Mouse (Mus musculus) brown adipose tissue, adult 24 weeks (tissue): Measurements from ENCODE around the gene Sipa1l1. TPM values are rescaled to one million over a fixed set of nuclear protein-coding genes. Genes with fewer than 3 reads are reported as not detected.

Experiments used
- H3K27ac ChIP-seq: fragments of 200-500 bp; replicated peaks from 2 replicates; pipeline ENCODE4 v1.5.1; 2012; ENCODE audit warnings: low read depth, mild to moderate bottlenecking, low read length
- H3K4me1 ChIP-seq: fragments of 200-500 bp; 2 replicates; pipeline ENCODE4 v1.6.1; 2012; ENCODE audit warnings: low read length, mixed read lengths; ENCODE audit not compliant: control insufficient read depth, insufficient read depth, insufficient read length
- H3K4me3 ChIP-seq: fragments of 200-500 bp; 2 replicates; pipeline ENCODE4 v1.5.1; 2012; ENCODE audit warnings: low read depth, mild to moderate bottlenecking, low read length, moderate library complexity; ENCODE audit not compliant: insufficient read depth
- polyA plus RNA-seq: library from polyadenylated mRNA; stranded (reverse); fragments of >200 nt; gene quantifications from 2 replicates; pipeline ENCODE4 v1.2.4, GENCODE M21; 2012; ENCODE audit not compliant: missing spikeins, insufficient read depth, insufficient read length

The Sipa1l1 gene
- polyA plus RNA-seq, 1 experiment, result 29.7 TPM

DNA sequence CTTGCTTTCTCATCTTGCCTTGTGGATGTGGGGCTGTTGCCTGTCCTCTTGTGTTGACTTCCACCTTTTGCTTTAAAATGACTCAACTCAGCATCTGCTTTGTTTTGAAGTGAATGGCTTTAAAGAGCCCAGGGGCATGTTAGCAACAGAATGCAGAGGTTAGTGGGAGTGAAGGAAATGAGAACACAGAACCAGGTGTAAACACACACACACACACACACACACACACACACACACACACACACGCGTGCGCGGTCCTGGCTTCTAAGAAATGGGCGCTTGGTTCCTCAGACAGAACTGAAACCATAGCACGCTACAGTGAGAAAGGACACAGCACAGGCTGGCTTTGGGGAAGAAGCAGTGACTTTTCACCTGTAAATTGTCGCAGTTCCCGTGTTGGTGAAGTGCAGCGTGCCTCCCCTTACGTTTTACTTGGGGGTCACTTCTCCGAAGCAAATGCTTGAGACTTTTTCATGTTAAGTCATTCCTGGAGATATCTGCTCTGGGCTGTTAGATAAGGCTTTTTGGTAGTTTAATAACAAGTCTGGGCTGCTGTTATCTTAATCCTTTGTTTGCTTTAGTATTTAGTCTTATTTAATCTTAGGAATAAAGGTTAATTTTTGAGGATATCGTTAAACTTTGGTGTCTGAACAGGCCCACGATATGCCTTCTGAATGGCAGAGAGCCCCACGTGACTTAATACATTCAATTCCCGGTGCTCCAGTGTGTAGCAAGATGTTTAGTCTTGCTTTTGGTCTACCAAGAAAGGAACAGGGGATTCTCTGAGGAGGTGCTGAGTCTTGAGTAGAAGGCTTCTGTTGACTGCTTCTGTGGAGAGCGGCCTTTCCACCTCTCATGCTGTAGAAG is 20.8 kb downstream of the Sipa1l1 start:
- H3K27ac ChIP-seq, result peak overlapping the region; percentile 82
- H3K4me1 ChIP-seq, result peaks cover 44% of the 10 kb centered on the region
- no peak overlapping the region for H3K4me3 ChIP-seq

GRCm38 (mm10) chr12:82190582-82190965 is 21.5 kb downstream of the Sipa1l1 start:
- Histone ChIP-seq H3K4me1 (peaks cover 48% of the 10 kb centered on the region), H3K4me3 (no peak overlapping the region), H3K27ac (peak overlapping the region; percentile 82)

DNA sequence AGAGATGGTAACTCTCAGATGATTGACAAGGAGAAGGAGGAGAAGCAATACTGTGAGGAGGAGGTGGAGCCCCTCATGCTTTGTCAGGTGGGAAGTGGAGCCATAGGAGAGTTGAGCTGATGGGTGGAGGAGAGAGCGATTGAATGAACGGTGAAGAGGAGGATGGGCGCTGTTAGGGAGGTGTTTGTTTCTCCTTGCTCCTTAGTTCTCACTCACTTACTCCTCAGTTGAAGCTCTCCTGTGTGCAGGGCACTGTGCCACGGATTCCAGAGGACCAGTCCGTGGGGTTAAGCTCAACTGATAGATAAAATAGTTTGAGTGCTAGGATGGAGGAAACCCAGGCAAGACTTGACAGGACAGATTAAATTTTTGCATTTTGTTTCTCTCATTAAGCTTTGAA is 22.6 kb downstream of the Sipa1l1 start:
- H3K4me1 ChIP-seq, result peaks cover 47% of the 10 kb centered on the region
- H3K27ac ChIP-seq, result peak overlapping the region; percentile 65
- no peak overlapping the region for H3K4me3 ChIP-seq

GRCm38 (mm10) chr12:82192641-82193054 is 23.5 kb downstream of the Sipa1l1 start:
- Histone ChIP-seq H3K27ac (peak overlapping the region; percentile 71), H3K4me1 (peaks cover 50% of the 10 kb centered on the region), H3K4me3 (no peak overlapping the region)

DNA sequence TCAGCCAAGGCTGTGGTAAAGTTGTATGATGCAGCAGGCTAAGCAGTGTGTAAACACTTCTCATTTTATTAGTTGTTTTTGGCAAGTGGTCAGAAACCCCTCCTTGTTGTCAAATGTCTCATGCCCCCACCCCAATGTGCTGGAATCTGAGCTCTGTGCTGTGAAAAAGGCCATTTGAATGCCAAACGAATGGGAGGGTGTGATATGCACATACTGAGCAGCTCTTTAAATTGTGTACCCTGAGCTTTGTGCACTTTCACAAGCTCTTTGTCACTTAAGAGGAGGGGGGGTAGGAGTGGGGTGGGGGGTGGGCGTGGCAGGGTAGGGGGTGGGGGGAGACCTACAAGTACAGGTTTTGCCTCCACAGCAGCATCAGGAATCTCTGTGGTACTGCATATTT is 24.4 kb downstream of the Sipa1l1 start:
- H3K27ac ChIP-seq, result no peak overlapping the region
- peaks cover 44% of the 10 kb centered on the region for H3K4me1 ChIP-seq
- no peak overlapping the region for H3K4me3 ChIP-seq

- H3K4me1 ChIP-seq, result peaks cover 32% of the 10 kb centered on the region
Measured at GRCm38 (mm10) chr12:82194919-82195318, 25.8 kb downstream of the Sipa1l1 start.

DNA sequence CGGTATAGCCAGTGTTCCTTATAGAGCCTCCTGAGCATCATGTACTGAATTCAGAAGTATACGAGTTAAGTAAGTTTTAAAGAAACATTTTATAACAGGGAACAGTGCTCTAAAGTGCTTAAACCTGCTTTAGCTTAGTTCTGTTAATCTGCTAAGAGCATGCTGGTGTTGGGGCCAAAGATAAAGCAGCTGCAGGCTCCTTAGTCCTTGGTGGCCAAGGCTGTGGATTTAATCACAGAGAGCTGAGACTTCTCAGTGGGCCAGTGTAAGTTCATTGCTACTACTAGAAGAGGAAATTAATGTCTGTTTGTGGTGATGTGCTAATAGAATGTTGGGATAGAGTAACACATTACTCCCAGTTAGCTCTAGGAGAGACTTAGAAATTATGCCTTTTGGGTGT is 27.1 kb downstream of the Sipa1l1 start:
- no peak overlapping the region for H3K4me3 ChIP-seq
- peak overlapping the region; percentile 44; the same call in 1 of the 2 replicates for H3K27ac ChIP-seq
- H3K4me1 ChIP-seq, result peaks cover 25% of the 10 kb centered on the region

More at GRCm38 (mm10) chr12:82194919-82195318, 25.8 kb downstream of the Sipa1l1 start:
- Histone ChIP-seq H3K27ac (peak overlapping the region; percentile 52; the same call in 1 of the 2 replicates), H3K4me3 (no peak overlapping the region)

GRCm38 (mm10) chr12:82196615-82197146 is 27.6 kb downstream of the Sipa1l1 start:
- Histone ChIP-seq H3K4me1 (peaks cover 23% of the 10 kb centered on the region), H3K27ac (no peak overlapping the region), H3K4me3 (no peak overlapping the region)

- Histone ChIP-seq H3K4me1 (peaks cover 21% of the 10 kb centered on the region), H3K4me3 (no peak overlapping the region), H3K27ac (no peak overlapping the region)
Measured at GRCm38 (mm10) chr12:82197207-82197606, 28.1 kb downstream of the Sipa1l1 start.

DNA sequence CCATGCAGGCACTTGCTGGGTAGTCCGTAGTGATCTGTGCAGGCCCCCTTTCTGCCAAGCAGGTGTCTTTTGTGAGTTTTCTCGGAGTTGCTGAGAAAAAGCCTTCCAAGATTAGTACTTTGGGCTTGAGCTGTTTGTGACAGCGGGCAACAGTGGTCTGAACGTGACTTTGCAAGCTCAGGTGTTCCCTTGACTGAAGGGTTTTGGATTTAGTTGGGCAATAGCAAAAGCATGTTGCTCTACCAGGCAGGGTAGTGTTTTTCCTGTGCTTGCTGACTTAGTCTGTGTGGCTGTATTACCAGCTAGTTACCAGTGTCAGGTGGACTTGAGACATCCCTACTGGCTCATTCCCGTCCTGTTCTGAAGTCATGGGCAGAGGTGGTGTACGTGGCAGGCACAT is 30.2 kb downstream of the Sipa1l1 start:
- Histone ChIP-seq H3K4me1 (peaks cover 15% of the 10 kb centered on the region), H3K4me3 (no peak overlapping the region), H3K27ac (no peak overlapping the region)

DNA sequence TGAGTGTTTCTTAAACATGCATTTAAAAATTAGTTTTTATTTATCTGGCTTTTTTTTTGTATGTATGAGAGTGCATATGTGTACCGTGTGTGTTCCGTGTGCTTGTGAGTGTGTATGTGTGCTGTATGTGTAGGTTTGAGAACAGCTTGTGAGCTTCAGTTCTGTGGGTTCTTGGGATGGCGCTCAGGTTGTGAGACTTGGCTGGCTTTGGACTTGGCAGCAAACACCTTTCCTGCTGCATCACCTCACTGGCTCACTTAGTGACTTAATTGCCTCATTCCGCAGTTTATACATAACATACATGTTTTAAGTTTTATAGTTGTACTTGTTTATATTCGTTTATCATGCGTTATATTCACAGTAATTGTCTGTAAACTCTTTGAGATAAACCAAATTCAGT is 35.0 kb downstream of the Sipa1l1 start:
- Histone ChIP-seq H3K4me1 (peaks cover 17% of the 10 kb centered on the region), H3K4me3 (no peak overlapping the region), H3K27ac (no peak overlapping the region)

GRCm38 (mm10) chr12:82206857-82207647 is 37.9 kb downstream of the Sipa1l1 start:
- Histone ChIP-seq H3K4me1 (peaks cover 21% of the 10 kb centered on the region), H3K27ac (peak overlapping the region; percentile 20; the same call in 1 of the 2 replicates), H3K4me3 (no peak overlapping the region)

- Histone ChIP-seq H3K4me1 (peaks cover 21% of the 10 kb centered on the region), H3K4me3 (no peak overlapping the region), H3K27ac (peak overlapping the region; percentile 21)
Measured at GRCm38 (mm10) chr12:82208046-82208445, 38.9 kb downstream of the Sipa1l1 start.

- no peak overlapping the region for H3K27ac ChIP-seq
- H3K4me1 ChIP-seq, result peaks cover 21% of the 10 kb centered on the region
Measured at GRCm38 (mm10) chr12:82208611-82209010, 39.5 kb downstream of the Sipa1l1 start.

DNA sequence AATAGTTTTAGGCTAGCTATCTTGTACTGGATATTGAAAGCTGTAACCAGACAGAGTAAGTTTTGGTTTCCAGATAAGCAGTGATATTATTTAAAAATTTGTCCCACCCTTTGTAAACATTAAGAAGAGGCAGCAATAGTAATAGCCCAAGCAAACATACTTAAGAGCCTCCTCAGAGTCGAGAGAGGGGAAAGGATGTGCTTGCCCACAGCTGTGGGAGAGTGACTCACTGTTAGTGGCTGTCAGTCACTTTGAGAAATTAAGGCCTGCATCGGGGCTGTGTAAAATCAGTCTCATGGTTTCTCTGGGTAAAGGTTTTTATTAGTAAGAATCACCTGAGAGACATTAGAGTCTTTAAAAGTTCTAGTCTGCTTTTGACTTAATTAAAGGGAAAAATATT is 40.6 kb downstream of the Sipa1l1 start:
- Histone ChIP-seq H3K4me1 (peaks cover 21% of the 10 kb centered on the region), H3K4me3 (no peak overlapping the region), H3K27ac (0 out of 2 replicates have a peak overlapping the region, but pooled peaks have one; percentile 52)

More at GRCm38 (mm10) chr12:82208611-82209010, 39.5 kb downstream of the Sipa1l1 start:
- no peak overlapping the region for H3K4me3 ChIP-seq
